Mouse (Mus musculus) skeletal muscle tissue, adult 2 months (tissue): ENCODE data around the gene Golt1a.

Source experiments
- DNase-seq: peaks from one replicate; pipeline ENCODE4 v3.0.0-alpha.2; 2012; ENCODE audit warnings: low read depth, low spot score

The Golt1a gene

GRCm38 (mm10) chr1:133309652-133310267 is at the start of gene Golt1a:
Gene Golt1a (plus strand): TSS chr1:133309800.
- no peak for DNase-seq

GRCm38 (mm10) chr1:133262628-133263027 is 47.0 kb upstream of the Golt1a start:
- no peak for DNase-seq

- no peak for DNase-seq
Measured at GRCm38 (mm10) chr1:133263134-133263533, 46.5 kb upstream of the Golt1a start.

GRCm38 (mm10) chr1:133264367-133264766 is 45.2 kb upstream of the Golt1a start:
- no peak for DNase-seq

GRCm38 (mm10) chr1:133265114-133265766 is 44.4 kb upstream of the Golt1a start:
- DNase-seq: no peak

DNA sequence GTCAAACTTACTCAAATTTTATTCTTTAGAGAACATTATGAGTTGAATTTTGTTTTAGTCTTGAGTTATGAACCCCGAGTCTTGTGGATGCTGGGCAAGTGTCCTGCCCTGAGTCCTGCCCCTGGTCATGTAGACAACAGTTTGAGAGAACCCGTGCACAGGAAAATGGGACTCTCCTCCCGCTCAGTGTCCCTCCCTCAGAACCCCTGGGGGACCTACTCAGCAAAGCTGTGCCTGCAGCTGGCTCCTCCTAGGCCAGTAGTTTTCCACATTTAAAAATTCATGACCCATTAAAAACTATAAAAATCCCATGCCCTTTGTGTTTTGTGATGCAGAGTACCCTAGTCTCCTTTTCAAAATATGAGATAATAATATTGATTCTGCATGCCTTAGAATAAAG is 42.5 kb upstream of the Golt1a start:
- DNase-seq: no peak

DNA sequence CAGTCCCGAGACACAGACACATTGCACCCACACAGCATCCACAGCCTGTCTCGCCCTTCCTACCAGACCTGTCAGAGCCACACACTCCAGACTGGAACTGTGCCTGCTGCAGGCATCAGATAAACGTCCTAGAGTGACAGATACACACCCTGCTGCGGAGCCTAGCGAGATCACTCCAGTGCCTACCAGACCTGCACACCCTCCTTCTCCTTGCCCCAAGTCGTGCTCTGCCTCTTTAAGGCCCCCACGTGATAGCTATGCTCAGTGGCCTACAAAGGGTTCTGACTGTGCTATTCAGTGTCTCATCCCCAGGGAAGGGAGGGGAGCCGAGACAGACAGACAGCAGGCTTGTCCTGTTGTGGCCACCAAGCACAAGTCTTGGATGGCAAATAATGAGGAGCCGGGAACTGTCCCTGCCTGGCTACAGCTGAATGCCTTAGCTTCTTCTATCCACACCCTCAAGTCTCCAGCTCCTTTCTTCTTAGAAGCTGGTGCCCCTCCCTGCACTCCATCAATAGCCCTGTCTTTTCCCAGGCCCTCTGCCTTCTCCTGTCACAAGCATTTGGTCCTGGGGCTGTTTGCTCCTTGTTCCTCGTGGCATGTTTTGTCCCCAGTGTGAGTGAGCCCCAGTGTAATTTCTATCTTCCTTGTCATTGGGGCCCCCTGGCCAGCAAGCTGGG is 41.6 kb upstream of the Golt1a start:
- DNase-seq: no peak

- DNase-seq: no peak
Measured at GRCm38 (mm10) chr1:133268503-133268902, 41.1 kb upstream of the Golt1a start.

GRCm38 (mm10) chr1:133270336-133270735 is 39.3 kb upstream of the Golt1a start:
- no peak for DNase-seq

DNA sequence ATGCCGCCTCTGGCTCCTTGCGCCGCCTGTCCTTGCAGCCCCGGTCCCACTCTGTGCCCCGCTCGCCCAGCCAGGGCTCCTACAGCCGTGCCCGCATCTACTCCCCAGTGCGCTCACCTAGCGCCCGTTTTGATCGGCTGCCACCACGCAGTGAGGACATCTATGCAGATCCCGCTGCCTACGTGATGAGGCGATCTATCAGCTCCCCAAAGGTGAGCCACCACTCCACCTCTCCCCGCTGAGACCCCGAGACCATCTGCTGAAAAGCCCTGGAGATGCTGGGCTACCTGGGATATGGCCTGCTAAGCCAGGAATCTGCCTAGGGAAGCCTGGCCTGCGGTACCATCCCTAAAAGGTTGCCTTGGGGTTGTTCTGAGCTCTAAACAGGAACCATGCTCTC is 35.4 kb upstream of the Golt1a start:
- DNase-seq: no peak

GRCm38 (mm10) chr1:133276983-133277382 is 32.6 kb upstream of the Golt1a start:
- DNase-seq: no peak

GRCm38 (mm10) chr1:133278539-133278938 is 31.1 kb upstream of the Golt1a start:
- no peak for DNase-seq

DNA sequence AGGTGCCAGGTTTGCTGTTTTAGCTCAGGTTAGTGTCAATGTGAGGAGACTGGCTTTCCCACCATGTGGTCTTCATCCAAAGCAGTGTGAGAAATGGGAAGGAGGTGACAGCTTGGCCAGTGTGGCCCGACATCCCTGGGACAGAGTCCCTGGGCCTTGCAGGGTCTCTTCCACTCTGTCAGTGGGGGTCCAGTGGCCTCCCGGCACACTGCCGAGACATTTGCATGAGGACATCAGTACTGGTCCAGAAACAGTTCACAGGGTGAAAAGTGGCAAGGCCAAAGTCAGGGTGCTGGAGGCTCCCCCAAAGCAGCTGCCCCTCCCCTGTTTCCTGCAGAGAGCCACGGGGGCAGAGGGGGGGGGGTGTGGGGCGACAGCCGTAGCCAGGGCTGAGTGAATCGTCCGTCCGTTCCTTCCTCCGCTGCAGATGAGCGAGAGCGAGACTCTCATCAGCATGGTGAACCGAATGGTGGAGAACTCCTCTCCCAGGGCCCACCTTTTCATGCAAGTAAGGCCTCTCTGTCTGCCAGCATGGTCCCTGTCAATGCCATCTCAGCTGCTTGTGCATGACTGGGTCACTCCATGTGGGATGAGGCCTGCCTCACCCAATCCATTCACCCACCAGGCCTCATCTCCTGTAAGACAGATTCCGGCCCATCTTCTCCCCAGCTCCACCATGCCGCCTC is 30.5 kb upstream of the Golt1a start:
- no peak for DNase-seq

- no peak for DNase-seq
Measured at GRCm38 (mm10) chr1:133279632-133280093, 29.9 kb upstream of the Golt1a start.

GRCm38 (mm10) chr1:133280537-133280936 is 29.1 kb upstream of the Golt1a start:
- DNase-seq: no peak

GRCm38 (mm10) chr1:133285907-133286306 is 23.7 kb upstream of the Golt1a start:
- no peak for DNase-seq

GRCm38 (mm10) chr1:133287051-133287450 is 22.5 kb upstream of the Golt1a start:
- DNase-seq: no peak

DNA sequence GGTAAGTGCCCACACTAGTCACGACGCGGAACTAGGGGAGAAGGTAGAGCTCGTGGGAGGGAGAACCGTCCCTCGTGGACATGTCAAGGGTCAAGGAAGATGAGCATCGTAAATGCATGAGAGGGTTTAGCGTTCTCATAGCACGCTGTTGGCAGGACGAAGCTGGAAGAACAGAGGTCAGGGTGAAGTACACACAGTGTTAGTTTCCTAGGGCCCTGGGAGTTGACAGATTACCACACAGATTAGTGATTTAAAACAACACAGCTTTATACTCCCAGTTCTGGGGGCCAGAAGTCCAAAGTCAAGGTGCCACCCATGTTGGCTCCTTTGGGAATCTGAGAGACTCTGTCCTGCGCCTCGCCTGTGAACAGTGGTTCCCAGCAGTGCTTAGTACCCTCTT is 21.7 kb upstream of the Golt1a start:
- DNase-seq: no peak

GRCm38 (mm10) chr1:133291888-133292287 is 17.7 kb upstream of the Golt1a start:
- no peak for DNase-seq

DNA sequence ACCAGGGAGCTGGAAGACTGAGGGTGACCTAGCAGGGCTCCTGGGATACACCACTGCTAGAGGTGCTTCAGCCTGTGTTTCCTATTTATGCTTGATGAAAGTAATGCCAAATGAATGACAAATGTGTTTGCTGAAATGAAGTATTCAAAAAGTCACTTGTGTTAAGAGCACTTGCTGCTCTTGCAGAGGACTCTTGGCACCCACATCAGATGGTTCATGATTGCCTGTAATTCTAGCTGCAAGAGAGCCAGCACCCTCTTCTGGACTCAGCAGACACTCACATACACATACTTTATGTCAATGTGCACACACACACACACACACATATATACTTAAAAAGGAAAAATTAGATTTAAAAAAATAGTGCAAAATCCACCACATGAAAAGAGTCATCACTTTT is 17.0 kb upstream of the Golt1a start:
- DNase-seq: no peak

GRCm38 (mm10) chr1:133296376-133296775 is 13.2 kb upstream of the Golt1a start:
- DNase-seq: no peak

GRCm38 (mm10) chr1:133298816-133299215 is 10.8 kb upstream of the Golt1a start:
- DNase-seq: no peak
